Mouse (Mus musculus): ENCODE measurements at regions not wholly inside any gene's neighbourhood (a gene's known extent, or its start where the extent isn't known, plus 50 kb on each side); places are given as distances from the start of the nearest gene placed in this dataset.

- in situ Hi-C loops (cut with MseI, MboI) = loop anchor here in 1 of 2 experiments (10.0 kb wide), 1 partner anchor 299 kb away; no protein-coding TSS in a partner anchor
Observed at GRCm38 (mm10) chr11:22613500-22613899, 101.6 kb downstream of the Tmem17 start.

DNA sequence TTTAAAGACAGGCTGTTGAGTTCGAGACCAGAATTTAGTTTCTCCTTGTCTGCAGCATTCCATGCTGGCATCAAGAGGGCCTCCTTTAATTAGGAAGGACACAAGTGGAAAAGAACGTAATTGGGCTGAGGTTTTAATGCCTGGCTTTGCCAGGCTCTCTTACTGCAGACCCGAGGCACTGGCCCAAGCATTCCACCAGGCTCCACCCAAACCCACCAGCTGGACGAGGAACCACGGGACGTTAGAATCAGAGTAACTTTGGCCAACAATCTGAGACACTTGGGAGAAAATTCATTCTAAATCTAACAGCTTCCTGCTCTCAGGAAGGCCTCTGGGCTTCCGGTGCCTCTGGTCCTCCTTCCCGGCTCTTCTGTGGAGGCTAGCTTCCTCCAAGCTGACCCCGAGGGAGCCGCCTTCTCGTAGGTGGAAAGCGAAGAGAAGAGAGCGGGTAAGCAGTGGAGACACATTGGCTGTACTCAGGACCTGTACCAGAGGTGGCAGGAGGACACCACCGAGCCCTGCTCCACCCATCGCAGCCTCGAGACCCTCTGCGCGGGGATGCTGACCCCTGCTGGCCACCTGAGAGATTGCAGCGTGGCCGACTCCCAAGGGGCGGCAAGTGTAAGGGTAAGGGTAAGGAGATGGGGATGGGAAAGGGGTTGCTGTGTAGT lies 105.5 kb downstream of the Tmem17 start:
- in situ Hi-C loops (cut with MseI, MboI) = loop anchor here (5.0 to 10.0 kb wide), 2 partner anchors 303 to 390 kb away; no protein-coding TSS in a partner anchor

DNA sequence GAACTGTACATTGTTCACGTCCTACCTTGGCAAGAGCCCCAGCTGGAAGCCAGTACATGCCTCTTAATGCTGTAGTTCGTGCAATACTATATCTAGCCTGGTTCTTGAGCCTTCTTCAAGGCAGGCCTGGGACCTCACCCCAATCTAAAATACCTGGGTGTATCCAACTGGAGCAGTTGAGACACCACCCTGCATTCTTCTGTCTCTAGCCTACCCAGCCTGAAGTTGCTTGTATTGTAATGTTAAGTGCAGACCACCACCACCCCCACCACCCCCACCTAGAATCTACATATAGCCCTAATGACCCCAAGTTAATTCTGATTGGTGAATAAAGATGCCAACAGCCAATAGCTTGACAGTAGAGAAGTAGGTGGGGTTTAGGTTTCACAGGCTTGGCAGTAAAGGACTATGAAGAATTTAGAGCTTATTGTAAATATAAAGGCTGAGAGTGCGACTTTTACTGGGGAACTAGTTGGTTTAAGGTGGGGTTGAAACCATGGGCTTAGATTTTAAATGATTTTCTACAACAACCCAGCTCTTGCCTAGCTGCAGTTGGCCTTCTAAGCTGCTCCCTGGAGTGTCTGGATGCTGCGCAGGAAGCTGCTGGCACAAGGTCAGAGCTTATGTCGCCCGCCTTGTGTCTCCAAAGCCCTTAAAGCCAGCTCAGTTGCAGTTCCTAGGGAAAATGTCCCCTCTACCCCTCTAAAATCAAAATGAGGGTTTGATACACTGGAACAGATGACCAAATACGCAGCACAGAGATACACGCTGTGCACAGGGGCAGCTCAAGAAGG lies 109.2 kb downstream of the Tmem17 start:
- in situ Hi-C loops (cut with MseI, MboI) = no loop called here

DNA sequence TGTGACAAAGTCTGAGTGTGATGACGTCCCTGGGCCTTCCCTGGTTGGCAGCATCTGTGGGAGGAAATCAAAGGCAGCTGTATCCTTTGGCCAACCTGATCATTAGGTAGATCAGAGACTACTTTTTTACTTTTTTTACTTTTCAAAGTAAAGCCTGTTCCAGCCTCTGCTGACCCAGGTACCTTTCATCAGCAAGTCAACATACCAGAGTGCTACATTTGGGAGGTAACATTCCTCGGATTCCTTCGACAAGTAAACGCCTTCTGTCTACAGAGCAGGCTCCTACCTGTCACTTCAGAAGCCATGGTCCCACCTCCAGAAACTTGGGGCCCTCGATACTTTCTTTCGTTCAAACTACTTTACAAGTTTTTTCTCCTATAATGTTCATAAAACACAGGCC lies 110.0 kb downstream of the Tmem17 start:
- in situ Hi-C loops (cut with MseI, MboI) = no loop called here

DNA sequence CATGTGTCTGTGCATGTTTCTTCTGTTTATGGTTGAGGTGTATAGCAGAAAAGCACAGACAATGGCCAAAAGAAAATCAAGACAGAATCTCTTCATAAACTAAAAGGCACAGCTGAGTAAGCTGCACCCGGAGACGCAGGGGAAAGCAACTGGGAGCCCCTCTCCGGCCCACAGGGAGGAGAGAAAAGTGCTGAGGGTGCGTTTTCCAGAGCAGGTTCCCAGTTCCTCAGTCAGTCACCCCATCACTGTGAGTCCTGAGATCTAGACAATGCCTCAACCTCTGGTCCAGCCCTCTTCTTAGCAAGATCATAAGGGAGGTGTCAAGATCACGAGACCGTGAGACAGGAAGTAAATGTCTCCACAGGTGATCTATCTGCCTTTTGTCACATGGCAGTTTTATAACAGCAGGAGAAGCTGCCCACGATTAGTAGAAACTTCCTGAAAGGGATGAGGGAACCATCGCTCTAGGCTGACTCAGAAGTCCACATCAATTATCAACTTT lies 110.7 kb downstream of the Tmem17 start:
- in situ Hi-C loops (cut with MseI, MboI) = no loop called here

DNA sequence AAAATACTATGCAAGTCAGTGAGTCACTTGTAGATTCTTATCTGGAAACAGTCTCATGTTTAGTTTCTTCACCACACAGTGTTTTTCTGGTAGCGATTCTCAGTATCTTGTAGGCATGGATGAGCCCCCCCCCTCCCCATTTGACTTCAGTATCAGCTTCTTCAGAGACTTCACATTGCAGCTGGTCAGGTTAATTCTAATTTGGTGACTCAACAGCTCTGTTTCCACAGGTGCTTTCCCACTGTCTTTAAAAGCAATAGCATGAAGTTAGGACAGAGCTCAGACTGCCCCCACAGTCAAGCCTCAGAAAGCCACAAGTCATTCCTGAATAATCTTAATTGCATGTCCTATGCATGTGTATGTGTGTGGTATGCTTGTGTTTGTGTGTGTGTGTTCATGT lies 114.5 kb downstream of the Tmem17 start:
- in situ Hi-C loops (cut with MseI, MboI) = no loop called here

- in situ Hi-C loops (cut with MseI, MboI) = no loop called here
Observed at GRCm38 (mm10) chr11:22628497-22628896, 116.6 kb downstream of the Tmem17 start.

DNA sequence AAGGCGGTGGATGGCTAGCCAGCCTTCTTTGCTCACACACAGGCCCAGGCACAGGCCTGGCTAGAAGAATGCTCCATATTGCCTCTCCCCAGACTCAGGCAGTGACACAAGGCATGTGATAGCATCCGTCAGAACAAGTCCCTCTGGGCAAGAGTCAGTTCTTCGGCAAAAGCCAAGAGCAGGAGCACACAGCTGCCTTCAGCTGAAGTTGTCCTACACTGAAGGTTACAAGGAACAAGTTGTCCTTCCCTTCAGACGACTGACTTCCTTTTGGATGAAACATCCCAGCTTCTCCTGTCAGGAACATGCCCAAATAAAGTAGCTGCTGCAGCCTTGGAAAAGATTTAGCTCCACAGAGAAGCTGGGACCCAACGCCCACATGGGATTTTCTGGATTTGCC lies 117.1 kb downstream of the Tmem17 start:
- in situ Hi-C loops (cut with MseI, MboI) = no loop called here

- in situ Hi-C loops (cut with MseI, MboI) = no loop called here
Observed at GRCm38 (mm10) chr11:22629581-22629980, 117.7 kb downstream of the Tmem17 start.

- in situ Hi-C loops (cut with MseI, MboI) = loop anchor here (5.0 kb wide), 1 partner anchor 327 kb away; no protein-coding TSS in a partner anchor
Observed at GRCm38 (mm10) chr11:22629991-22630390, 118.1 kb downstream of the Tmem17 start.

- in situ Hi-C loops (cut with MseI, MboI) = loop anchor here (5.0 kb wide), 1 partner anchor 326 kb away; no protein-coding TSS in a partner anchor
Observed at GRCm38 (mm10) chr11:22630982-22631381, 119.1 kb downstream of the Tmem17 start.

DNA sequence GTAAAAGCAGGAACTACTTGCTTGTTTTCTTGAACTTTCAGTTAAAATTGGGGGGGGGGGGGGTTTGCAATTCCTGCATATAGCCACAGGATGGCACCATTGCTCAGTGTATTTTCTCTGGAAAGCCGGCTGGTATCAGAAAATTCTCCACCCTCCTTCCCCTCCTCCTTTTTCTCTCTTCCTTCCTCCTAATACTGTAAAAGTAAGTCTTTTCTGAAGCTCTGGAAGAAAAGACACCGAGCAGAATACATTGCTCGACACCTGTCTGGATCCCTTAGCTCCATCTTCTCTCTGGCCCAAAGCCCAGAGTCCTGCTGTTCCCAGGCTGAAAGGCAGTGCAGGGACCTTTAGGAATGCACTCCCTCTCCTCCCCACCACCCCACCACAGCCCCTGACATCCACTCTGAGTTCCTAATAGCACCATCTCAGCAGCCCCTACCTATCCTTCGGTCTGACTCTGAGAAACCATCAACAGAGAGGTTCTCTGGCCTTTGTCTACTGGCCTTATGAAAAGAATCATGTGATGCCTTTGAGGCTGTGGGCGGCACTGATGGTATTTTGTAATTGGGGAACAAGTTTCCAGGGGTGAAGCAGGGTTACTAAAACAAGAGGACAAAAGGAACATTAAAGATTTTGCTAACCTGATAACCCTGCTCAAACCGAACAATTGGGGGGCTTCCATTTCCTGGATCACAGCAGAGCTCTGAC lies 119.9 kb downstream of the Tmem17 start:
- in situ Hi-C loops (cut with MseI, MboI) = loop anchor here (5.0 kb wide), 1 partner anchor 326 kb away; no protein-coding TSS in a partner anchor

- in situ Hi-C loops (cut with MseI, MboI) = loop anchor here (5.0 kb wide), 1 partner anchor 325 kb away; no protein-coding TSS in a partner anchor
Observed at GRCm38 (mm10) chr11:22632314-22632700, 120.4 kb downstream of the Tmem17 start.

GRCm38 (mm10) chr11:22632988-22633387 lies 121.1 kb downstream of the Tmem17 start:
- in situ Hi-C loops (cut with MseI, MboI) = loop anchor here (5.0 kb wide), 1 partner anchor 324 kb away; no protein-coding TSS in a partner anchor

DNA sequence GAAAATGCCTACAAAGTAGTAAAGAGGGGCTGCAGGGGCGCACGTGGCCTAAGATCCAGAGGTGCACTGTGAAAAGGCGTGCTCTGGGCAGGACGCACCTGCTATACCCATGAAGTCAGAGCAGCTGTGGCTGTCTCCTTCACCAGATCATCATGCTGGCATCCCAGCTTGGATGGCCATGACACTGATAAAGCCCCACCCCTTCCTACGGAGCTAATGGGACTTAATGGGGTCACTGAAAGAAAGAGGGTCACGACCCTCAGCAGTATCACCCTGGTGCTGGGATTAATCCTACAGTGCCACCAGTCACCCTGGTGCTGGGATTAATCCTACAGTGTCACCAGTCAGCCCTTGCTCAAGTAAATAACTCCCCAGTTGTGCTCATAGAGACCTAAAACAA lies 122.1 kb downstream of the Tmem17 start:
- in situ Hi-C loops (cut with MseI, MboI) = loop anchor here (5.0 kb wide), 1 partner anchor 323 kb away; no protein-coding TSS in a partner anchor

DNA sequence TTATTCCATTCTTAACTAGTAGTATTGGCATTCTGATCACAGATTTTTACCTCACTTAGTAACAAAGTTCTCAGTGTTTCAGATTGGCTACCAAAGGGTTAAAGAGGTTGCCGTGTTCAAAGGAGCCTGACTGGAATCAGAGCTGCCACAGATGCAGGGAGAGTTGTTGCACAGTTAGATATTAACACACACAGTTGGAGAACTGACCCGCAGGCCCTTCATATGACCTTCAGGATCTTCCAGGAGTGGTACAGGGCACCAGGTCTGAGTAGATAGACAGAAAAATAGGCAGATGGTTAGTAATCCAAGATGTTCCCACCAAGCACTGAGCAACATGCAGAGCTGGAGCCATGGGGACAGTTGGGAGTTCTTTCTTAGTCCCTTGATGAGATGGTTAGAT lies 123.1 kb downstream of the Tmem17 start:
- in situ Hi-C loops (cut with MseI, MboI) = no loop called here

DNA sequence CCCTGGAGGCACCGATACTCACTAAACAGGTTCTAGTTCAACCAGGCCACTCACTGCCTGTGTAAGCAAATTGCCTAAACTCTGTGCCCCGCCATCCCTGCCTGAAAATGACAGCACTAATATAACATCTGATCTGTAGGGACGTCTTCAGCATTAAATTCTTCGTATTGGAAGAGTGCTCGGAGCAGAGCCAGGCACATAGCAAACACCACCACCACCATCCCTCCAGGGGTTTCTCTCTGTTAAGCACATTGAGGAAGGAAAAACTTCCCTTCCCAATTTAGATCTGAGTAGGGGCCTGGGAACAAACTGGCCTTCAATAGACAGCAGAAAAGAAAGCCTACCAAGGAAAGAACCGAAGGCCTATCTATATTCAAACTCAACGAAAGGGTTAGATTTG lies 124.4 kb downstream of the Tmem17 start:
- in situ Hi-C loops (cut with MseI, MboI) = no loop called here

GRCm38 (mm10) chr11:22636761-22637557 lies 125.1 kb downstream of the Tmem17 start:
- in situ Hi-C loops (cut with MseI, MboI) = no loop called here

GRCm38 (mm10) chr11:22638171-22638570 lies 126.3 kb downstream of the Tmem17 start:
- in situ Hi-C loops (cut with MseI, MboI) = no loop called here

DNA sequence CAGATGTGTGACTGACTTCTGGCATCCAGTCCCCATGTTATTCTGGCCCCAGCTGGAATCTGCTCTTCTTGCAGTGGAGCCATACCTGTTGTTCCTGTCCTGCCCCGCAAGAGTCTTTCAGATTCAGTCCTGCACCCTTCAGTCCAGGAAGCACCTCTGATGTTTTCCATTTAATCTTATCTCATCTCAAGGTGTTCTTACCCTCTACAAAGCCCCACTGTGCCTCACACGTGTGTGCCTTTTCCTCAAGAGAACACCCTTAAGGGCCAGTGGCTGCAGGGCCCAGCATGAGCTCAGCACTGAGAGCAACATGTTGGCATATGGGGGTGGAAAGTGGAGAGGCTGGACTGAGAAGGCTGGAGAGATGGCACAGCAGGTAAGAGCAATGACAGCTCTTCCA lies 126.8 kb downstream of the Tmem17 start:
- in situ Hi-C loops (cut with MseI, MboI) = no loop called here
